Mouse (Mus musculus) brain, adult 2 months (tissue): ENCODE results near the gene Dctn1.

Experiments used
- DNase-seq: peaks from one replicate; pipeline ENCODE4 v3.0.0; 2011; ENCODE audit warnings: low read depth, low spot score

Gene Dctn1

GRCm38 (mm10) chr6:83136291-83136880 is 29.3 kb upstream of the Dctn1 start:
- DNase-seq = no peak

GRCm38 (mm10) chr6:83136881-83137575 is 28.7 kb upstream of the Dctn1 start:
- peak; percentile 85 for DNase-seq

- DNase-seq = peak; percentile 92
These were observed 28.2 kb upstream of the Dctn1 start for GRCm38 (mm10) chr6:83137576-83137950.

GRCm38 (mm10) chr6:83138056-83138455 is 27.7 kb upstream of the Dctn1 start:
- DNase-seq = no peak

- DNase-seq = no peak
These were observed 25.7 kb upstream of the Dctn1 start for GRCm38 (mm10) chr6:83140044-83140443.

- no peak for DNase-seq
These were observed 24.1 kb upstream of the Dctn1 start for GRCm38 (mm10) chr6:83141636-83142035.

- peak; percentile 77 for DNase-seq
These were observed 23.4 kb upstream of the Dctn1 start for GRCm38 (mm10) chr6:83142211-83142731.

GRCm38 (mm10) chr6:83142886-83143285 is 22.8 kb upstream of the Dctn1 start:
- DNase-seq = peak; percentile 77

- DNase-seq = peak; percentile 74
These were observed 20.5 kb upstream of the Dctn1 start for GRCm38 (mm10) chr6:83145209-83145608.

GRCm38 (mm10) chr6:83145805-83146204 is 19.9 kb upstream of the Dctn1 start:
- DNase-seq = peak; percentile 55

- DNase-seq = no peak
These were observed 18.4 kb upstream of the Dctn1 start for GRCm38 (mm10) chr6:83147280-83147679.

GRCm38 (mm10) chr6:83151721-83152120 is 14.0 kb upstream of the Dctn1 start:
- no peak for DNase-seq

- DNase-seq = no peak
These were observed 12.7 kb upstream of the Dctn1 start for GRCm38 (mm10) chr6:83153038-83153437.

GRCm38 (mm10) chr6:83153485-83153884 is 12.2 kb upstream of the Dctn1 start:
- DNase-seq = no peak

- peak; percentile 57 for DNase-seq
These were observed 10.0 kb upstream of the Dctn1 start for GRCm38 (mm10) chr6:83155552-83156238.

- peak; percentile 92 for DNase-seq
These were observed 9.4 kb upstream of the Dctn1 start, which contains the start of the genes Wdr54 and 1700003E16Rik for GRCm38 (mm10) chr6:83156259-83156684. TSS of gene Wdr54 (minus strand) at chr6:83156397. TSS of gene 1700003E16Rik (plus strand) at chr6:83156404.

- peak; percentile 81 for DNase-seq
These were observed 6.3 kb upstream of the Dctn1 start for GRCm38 (mm10) chr6:83159456-83159855.

- DNase-seq = no peak
These were observed 4.3 kb upstream of the Dctn1 start for GRCm38 (mm10) chr6:83161442-83161841.

- no peak for DNase-seq
These were observed 3.6 kb upstream of the Dctn1 start for GRCm38 (mm10) chr6:83161921-83162641.

- DNase-seq = peak; percentile 91
These were observed 3.0 kb upstream of the Dctn1 start for GRCm38 (mm10) chr6:83162701-83163100.

- peak; percentile 46 for DNase-seq
These were observed 604 bp upstream of the Dctn1 start for GRCm38 (mm10) chr6:83165026-83165606.
